Mouse (Mus musculus): ENCODE results near the gene Vdr.

The Vdr gene

DNA sequence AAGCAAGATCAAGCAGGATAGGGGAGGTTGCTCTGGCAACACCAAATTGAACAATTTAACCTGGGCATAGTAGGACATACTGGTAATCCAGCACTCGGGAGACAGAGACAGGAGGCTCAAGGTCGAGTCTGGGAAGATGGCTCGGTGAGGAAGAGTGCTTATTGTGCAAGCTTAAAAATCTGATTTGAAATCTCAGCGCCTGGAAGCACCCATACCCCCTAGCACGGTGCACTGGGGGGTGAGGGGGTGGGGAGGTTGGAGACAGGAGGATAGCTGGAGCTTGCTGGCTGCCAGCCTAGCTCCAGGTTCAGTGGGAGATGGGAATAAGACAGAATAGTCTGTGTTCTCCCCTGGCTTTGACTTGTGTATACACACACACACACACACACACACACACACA lies 9.9 kb upstream of the Vdr start:
- no peak for DNase-seq (ENCODE audit: low spot score in 2 of 2)

DNA sequence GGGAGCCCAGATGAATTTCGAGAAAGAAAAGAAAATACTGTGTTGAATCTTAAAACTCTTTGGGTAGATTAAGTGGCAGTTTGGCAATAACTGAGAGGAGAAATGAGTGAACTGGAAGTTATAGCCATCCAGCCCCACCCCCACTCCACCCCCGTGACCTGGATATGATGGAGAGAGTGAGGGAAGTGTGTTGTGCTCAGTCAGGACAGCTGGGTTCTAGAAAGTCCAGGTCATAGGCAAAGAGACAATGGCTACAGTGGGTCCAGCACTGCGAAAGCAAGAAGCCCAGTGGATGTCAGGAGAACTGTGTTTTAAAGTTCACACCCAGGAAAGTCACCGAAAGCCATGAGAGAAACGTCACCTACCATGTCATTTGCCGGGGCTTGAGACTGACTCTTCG lies 8.8 kb upstream of the Vdr start:
- DNase-seq (ENCODE audit: low spot score in 2 of 2), result no peak

- DNase-seq (ENCODE audit: low spot score in 2 of 2), result no peak
Measured at GRCm38 (mm10) chr15:97917994-97918393, 7.6 kb upstream of the Vdr start.

DNA sequence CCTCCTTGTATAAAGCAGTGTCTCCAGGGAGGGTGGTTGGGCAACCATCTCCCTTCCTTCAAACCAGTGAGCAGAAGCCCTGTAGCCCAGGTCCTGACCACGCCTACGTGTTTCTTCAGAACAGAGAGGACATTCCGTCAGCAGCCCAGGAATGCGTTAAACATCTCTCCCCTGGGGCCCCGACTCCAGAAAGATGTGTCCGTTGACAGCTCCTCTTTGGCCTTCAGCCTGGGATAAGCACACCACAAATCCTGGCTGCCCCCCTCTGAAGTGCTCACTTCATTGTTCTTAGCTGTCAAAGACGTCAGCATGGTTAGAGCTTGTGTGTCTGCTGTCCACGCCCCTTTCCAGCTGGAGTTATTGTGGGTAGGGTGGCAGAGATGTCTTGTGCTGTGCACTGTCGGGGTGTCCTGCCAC lies 3.9 kb upstream of the Vdr start:
- no peak for DNase-seq (ENCODE audit: low spot score in 2 of 2)

GRCm38 (mm10) chr15:97907801-97908751 lies 2.4 kb downstream of the Vdr start:
- DNase-seq (ENCODE audit: low spot score in 2 of 2), result peak; percentile 61 to 74

DNA sequence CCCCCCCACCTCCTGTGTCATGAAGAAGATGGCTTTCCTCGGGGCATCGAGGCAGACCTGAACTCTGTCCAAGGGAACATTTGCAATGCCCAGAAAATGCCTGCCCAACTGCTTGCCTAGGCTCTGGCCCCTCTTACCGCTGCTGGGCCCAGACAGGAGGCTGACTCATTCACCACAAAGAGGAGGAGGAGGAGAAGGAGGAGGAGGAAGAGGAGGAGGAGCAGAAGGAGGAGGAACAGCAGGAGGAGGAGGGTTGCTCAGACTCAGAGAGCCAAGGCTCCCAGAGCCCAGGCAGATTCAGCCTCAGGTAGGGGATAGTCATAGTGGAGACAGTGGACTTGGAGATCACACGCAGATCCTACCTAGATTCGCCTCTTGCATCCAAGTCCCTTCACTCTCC lies 3.2 kb downstream of the Vdr start:
- peak in 1 of 2 experiments; percentile 13 for DNase-seq (ENCODE audit: low spot score in 2 of 2)

DNA sequence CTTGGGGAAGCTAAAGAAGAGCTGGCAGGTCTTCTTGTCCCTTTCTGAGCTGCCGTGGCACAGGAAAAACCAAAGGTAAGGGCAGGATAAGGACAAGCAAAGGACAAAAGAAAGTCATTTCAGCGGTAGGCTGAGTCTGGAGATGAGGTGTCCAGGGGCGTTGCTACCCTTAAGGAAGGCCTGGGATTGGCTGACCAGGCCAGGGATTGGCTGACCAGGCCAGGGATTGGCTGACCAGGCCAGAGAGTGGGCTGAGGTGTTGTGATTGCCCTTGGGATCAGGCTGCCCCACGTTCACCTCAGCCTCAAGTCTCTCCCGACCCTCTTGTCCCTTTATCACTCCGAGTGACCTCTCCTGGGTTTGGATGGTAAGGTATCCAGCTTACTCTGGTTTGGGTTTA lies 5.1 kb downstream of the Vdr start:
- no peak for DNase-seq (ENCODE audit: low spot score in 2 of 2)

DNA sequence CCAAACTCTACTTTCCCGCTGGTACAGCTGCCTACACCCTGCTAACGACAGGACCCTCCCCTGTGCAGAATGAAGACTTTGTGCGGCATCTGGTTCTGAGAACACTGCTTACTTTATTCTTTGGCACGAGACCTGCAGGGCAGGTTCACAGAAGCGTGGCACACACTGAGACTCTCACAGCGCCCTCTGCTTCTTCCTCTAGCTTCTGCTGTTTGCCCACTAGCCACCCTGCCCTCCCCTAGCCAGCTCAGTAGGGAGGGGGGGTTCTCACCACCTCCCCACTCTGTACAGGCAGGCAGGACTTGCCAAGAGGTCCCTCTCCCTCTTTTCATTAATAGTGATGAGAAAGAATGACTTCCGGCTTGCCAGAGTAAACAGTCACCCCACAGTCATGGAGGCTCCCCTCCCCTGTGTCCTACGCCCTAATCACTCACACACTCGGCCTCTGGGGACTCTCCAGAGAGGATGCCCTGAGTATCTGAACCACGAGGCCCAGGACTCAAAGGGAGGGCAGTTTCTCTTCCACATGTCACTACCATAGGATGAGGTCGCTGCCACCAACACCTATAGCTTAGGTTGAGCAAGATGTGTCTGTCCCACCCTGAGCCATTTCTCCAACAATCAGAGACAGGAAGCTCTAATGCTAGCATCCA lies 6.0 kb downstream of the Vdr start:
- no peak for DNase-seq (ENCODE audit: low spot score in 2 of 2)

DNA sequence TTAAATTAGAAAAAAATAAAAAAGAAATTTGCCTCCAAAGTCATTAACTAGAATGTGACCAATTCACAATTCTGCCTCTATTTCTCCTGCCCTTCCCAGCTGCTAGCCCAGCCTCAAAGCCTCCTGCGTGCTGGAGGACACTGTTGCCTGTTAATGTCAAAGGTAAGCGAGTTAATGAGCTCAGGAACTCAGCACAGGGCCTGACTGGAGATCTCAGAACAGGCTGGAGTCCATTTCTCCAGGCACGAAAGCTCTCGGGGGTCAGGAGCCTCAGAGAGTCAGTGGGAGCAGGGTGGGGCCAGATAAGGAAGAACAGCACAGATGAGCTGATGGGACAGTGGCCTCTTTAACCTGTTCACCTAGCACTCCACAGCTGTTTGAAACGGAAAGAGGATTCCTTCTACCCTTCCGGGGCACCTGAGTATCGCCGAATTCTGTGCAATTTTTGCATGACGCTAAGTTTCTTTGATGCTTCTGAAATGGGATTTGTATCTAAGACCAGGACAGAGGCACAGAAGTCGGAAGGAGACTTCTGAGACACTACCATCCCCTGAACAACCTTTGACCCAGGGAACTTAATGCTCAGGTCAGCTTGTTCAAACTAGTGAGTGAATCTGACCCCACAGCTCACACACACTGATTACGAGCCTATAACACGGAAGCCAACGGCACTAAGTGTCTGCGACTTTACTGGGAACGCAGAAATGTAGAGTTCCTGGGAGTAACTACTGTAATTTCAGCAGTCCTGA lies 7.0 kb downstream of the Vdr start:
- DNase-seq (ENCODE audit: low spot score in 2 of 2), result no peak

DNA sequence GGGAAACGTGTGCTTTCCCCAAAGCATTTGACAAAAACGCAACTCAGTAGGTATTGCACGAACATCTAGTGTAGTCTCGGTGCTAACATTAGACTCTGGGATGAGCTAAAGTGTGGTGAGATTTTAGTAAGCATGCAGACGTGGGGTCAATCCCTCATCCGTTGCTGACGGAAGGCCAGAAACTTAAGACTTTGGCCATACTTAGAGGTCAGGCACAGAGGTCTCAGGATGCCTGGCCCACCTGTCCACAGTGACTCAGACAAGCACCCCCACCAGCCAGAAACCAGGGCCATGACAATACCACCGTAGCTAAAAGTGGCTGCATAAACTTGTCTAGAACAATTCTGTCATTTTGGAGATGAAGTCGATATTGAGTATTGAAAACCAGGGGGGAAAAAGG lies 9.4 kb downstream of the Vdr start:
- DNase-seq (ENCODE audit: low spot score in 2 of 2), result no peak

DNA sequence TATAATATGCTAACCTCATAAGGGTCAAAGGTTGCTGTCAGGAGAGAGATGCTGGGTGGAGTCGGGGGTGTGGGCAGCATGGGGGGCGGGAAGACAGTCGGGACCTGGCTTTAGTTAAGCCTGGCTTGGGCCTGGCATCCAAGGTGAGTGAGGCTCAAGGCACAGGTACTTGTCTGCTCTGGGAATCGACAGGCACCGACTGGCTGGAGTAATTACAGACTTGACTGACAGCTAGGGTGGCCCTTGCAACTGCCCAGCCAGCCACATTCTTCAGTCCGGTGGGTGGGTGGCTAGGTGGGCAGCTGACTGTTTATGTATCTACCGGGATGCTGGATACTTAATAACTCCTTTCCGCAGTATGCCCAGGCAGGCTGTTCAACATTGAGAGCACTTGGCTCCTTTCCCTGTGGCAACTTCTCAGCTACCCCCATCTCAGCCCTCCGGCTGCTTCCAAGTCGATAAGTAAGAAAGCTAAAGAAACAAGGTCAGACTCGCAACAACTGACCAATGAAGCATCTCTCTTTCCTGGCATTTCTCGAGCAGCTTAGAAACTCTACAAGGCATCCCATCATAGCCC lies 10.0 kb downstream of the Vdr start:
- DNase-seq (ENCODE audit: low spot score in 2 of 2), result no peak

- no peak for DNase-seq (ENCODE audit: low spot score in 2 of 2)
Measured at GRCm38 (mm10) chr15:97899714-97900113, 10.7 kb downstream of the Vdr start.

GRCm38 (mm10) chr15:97898791-97899190 lies 11.6 kb downstream of the Vdr start:
- DNase-seq (ENCODE audit: low spot score in 2 of 2), result no peak

DNA sequence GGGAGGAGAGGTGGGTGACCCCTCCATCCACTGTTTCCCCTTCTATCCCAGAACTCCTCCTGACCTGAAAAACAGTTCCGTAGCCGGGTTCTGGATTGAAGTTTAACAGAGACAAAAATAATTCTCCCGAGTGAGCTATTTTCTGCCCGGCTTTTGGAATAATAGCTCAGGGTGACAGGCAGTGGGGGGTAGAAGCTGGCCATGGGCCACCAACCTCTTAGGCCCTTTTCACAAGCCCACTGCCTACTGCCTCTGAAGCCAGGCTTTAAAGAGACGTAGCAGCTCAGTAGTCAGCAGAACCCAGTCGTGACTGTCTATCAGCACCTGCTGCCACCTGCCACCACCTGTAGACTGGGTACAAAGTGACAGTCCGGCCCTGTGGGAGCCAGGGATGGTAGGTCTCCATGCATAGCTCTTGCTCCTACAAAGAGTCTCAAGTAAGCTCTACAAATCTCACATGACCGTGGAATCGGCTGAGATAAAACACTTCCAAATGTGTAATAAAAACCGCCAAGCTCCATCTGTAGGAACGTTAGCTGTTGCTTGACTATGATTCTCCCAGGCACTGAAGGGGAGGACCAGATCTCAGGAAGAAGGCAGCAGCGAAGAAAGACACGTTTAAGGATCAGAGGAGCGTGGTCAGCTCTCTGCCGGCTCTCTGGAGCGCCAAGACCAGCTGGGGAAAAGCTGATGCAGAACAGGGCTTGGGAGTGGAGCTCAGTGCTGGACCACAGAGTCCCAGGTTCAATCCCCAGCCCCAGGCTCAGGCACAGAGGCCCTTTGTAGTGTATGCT lies 13.4 kb downstream of the Vdr start:
- DNase-seq (ENCODE audit: low spot score in 2 of 2), result no peak

DNA sequence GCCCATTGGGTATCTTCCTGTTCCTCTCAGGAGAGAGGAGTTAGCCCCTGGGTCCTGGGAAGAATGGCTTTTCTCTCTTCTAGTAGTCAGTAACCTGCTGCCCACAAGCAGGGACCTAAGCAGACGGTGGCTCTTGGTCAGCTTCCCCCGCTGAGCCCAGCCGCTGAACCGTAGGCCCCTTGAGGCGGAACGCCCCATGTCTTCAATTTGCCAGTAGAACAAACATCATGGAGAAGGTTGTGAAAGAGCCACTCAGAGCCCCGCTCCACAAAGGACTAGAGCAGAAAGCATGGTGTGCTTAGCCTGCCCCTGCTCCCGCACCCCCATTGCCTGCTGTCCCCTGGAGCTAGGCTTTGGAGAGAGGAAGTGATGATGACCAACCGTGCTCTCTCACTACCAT lies 14.1 kb downstream of the Vdr start:
- DNase-seq (ENCODE audit: low spot score in 2 of 2), result no peak

DNA sequence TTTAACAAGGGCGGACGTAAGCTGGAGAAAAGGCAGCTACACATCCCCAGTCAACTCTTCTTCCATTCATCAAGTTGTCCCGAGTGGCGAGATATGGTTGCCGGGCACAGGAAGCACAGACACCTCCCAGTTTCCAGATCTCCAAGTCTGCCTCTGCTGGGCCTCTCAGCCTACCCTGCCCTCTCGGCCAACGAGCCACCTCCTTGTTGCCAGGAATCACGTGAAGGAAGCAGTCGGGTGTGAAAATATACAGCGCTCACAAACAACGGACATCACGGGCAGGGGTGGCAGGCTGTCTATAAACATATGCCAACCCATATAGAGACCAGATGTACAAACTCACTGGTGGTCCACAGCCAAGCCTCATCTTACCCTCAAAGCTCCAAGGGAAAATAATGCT lies 14.6 kb downstream of the Vdr start:
- DNase-seq (ENCODE audit: low spot score in 2 of 2), result no peak

GRCm38 (mm10) chr15:97892506-97892905 lies 17.9 kb downstream of the Vdr start:
- DNase-seq (ENCODE audit: low spot score in 2 of 2), result no peak

GRCm38 (mm10) chr15:97890450-97890849 lies 20.0 kb downstream of the Vdr start:
- DNase-seq (ENCODE audit: low spot score in 2 of 2), result no peak

- no peak for DNase-seq (ENCODE audit: low spot score in 2 of 2)
Measured at GRCm38 (mm10) chr15:97890017-97890416, 20.4 kb downstream of the Vdr start.

DNA sequence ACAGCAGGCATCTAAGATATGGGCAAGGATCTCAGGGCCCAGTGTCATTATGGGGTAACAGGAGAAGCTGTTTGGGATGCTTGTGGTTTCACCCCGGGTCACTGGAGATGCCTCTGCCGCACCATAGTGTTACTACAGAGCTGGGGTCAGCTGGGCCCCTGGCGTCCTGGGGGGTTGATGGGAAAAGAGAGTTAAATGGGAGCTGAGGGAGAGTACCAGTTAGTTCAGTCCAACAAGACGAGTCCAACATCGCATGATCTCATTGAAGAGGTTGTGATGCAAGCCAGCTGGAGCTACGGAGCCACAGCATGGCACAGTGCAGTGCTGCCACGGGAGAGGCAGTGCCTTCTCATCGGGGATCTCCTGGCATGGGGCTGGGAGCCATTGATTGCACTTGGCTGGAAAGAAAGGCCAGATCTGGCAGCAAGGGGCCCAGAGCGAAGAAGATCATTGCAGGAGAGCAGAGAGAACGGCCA lies 22.9 kb downstream of the Vdr start:
- DNase-seq (ENCODE audit: low spot score in 2 of 2), result no peak

DNA sequence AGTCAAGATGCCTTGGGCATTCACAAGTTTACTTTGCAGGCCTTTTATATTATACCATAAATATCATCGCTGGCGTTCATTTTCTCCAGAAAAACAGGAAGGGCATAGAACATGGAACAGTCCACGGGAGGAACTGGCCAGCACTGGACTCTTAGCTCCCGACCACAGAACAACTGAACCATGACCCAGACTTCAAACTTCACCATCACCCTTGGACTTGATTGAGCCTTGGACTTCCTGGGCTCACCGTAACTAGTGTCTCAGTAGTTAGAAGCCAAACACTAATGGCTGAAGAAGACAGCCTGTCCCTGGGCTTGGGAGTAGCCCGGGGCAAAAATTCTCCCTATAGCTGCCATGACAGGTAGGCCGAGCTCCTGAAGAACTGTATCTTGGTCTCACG lies 29.0 kb downstream of the Vdr start:
- DNase-seq (ENCODE audit: low spot score in 2 of 2), result no peak
